Mouse (Mus musculus): Measurements from ENCODE around the gene Ino80e.

DNA sequence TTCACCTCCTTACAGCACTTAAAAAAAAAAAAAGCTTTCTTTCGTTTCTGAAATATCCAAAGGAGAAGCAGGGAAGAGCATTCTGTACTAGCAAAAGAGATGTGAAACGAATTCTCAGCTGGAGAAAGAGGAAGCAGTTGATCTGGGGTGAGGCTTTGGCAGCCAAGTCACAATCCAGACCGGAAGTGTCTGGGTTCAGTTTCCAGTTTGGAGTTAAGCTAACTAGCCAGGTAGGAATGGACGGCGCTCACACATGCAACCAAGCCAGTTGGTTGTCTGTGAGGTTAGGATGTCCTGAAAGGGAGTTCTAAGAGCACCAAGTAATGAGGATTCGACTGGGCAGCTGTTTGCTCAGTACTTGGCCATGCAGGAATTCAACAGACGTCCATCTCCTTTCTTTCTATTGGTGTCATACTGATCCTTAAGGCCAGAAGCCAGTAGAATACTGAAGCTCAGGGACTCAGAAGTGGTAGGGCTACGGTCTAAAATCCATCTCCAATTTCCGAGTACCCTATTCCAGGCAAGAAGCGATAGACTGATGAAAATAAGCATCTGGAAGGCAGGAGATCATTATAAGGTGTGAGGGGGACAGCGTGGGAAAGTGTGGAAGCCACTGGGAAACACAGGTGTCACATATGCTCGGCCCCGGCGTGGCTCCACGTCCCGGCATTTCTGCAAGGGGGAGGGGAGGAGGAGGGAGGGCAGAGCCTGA is 35.4 kb upstream of the Ino80e start:
- TF ChIP-seq CTCF (IDR thresholded peaks at IDR 0.05; ENCODE audit: control insufficient read depth, insufficient read depth, insufficient read length) (no peak), USF1 (IDR thresholded peaks at IDR 0.05; ENCODE audit: low read depth) (no peak), MAX (IDR thresholded peaks at IDR 0.05) (no peak)

All from C2C12 (cell line).